Comparison of ENCODE assay signal across 16 mouse cellular contexts in genomic region chr9:93955235-93956040, GRCm38 (mm10).
"Had no signal": no experiment of that assay in that cellular context is flagged by ENCODE, and none has a peak within 500 bp of the region (broad histone marks: within the 10 kb centered on the region; RNA-seq: fewer than 3 reads in every experiment).

No protein-coding gene starts in this region.

- H3K4me3 ChIP-seq: limb, embryonic 15.5 days; liver, embryonic 12.5 days; myocyte; neural tube, embryonic 15.5 days; stomach, embryonic 15.5 days had no signal

- H3K27me3 ChIP-seq: limb, embryonic 15.5 days; liver, embryonic 12.5 days; neural tube, embryonic 15.5 days; stomach, embryonic 15.5 days had no signal

- H3K36me3 ChIP-seq: limb, embryonic 15.5 days; liver, embryonic 12.5 days; neural tube, embryonic 15.5 days; stomach, embryonic 15.5 days had no signal

- H3K27ac ChIP-seq: limb, embryonic 15.5 days; liver, embryonic 12.5 days; neural tube, embryonic 15.5 days; stomach, embryonic 15.5 days had no signal

- H3K9ac ChIP-seq: limb, embryonic 15.5 days; liver, embryonic 12.5 days; lung, embryonic 14.5 days; neural tube, embryonic 15.5 days; stomach, embryonic 15.5 days had no signal

- H3K4me1 ChIP-seq: limb, embryonic 15.5 days; liver, embryonic 12.5 days; neural tube, embryonic 15.5 days; stomach, embryonic 15.5 days had no signal

- H3K9me3 ChIP-seq: limb, embryonic 15.5 days; liver, embryonic 12.5 days; neural tube, embryonic 15.5 days; stomach, embryonic 15.5 days had no signal

- DNase-seq: kidney, postnatal 25 days; layer of hippocampus, adult 9-11 months; layer of hippocampus, postnatal 36 days; lung, embryonic 14.5 days; lung, postnatal 10 days; lung, postnatal 4 days; midbrain, embryonic 14.5 days; right cerebral cortex, adult 18-20 months; spleen, adult 18-20 months; thymus, adult 2 months; thymus, postnatal 25 days had no signal

- H3K4me2 ChIP-seq: limb, embryonic 15.5 days; liver, embryonic 12.5 days; lung, embryonic 14.5 days; neural tube, embryonic 15.5 days; stomach, embryonic 15.5 days had no signal

- ATAC-seq: liver, embryonic 12.5 days had no signal
